Mouse (Mus musculus): ENCODE measurements around the gene Smim8. TPM values are rescaled to one million over a fixed set of nuclear protein-coding genes. Genes with fewer than 3 reads are reported as not detected.

Gene Smim8
- polyA plus RNA-seq, 1 experiment = 13.2 TPM

DNA sequence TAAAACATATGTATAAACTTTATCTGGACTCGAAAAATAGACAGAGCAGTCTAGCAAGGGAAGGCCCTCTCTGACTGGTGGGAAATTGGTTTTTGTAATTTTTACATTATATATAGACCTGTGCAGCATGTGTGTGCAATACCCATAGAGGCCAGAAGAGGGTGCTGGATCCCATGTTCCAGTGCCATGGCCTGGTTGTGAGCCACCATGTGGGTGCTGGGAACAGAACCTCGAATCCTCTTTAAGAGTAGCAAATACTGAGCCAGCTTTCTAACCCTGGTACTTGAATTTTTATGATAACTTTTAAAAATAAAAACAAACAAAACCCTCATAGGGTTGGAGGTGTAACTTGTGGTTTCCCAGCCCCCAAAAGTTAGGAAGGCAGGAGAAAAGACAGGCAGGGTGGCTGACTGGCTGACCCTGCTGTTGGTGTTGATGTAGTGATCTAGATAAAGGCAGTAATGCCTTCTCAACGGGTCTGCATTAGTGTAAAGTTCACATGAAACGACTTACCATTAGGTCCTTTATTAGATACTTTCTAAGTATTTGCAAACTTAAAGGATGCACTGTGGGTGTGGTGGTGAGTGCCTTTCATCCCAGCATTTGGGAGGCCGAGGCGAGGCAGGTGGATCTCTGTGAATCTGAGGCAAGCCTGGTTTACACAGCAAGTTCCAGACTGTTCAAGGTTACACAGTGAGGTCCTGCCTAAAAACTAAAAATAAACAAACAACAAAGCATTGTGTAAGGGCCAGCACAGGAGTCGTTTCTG lies 57.9 kb downstream of the Smim8 start:
- no peak for TF ChIP-seq POLR2A (IDR thresholded peaks at IDR 0.05; ENCODE audit: low read depth, low read length)
- no peak for TF ChIP-seq CTCF (conservative IDR thresholded peaks at IDR 0.05; ENCODE audit: insufficient read depth, insufficient read length, low read depth, low read length)
- H3K4me1 ChIP-seq (ENCODE audit: control insufficient read depth, insufficient read depth, low read length) = no peaks in the 10 kb centered on the region
- no peak overlapping the region for H3K27ac ChIP-seq (ENCODE audit: insufficient read depth, low read depth, low read length)
- H3K36me3 ChIP-seq (ENCODE audit: control insufficient read depth, insufficient read depth, low read length) = no peaks in the 10 kb centered on the region
- WGBS = 92% methylated on average over 7 of the region's 7 CpGs
- H3K4me3 ChIP-seq (ENCODE audit: insufficient read depth, low read depth, low read length) = no peak overlapping the region
- DNase-seq = no peak
- H3K27me3 ChIP-seq (replicated peaks; ENCODE audit: control insufficient read depth, insufficient read depth, low read length) = no peaks in the 10 kb centered on the region

GRCm38 (mm10) chr4:34719421-34719820 lies 58.8 kb downstream of the Smim8 start:
- TF ChIP-seq CTCF (conservative IDR thresholded peaks at IDR 0.05; ENCODE audit: insufficient read depth, insufficient read length, low read depth, low read length) (no peak), POLR2A (IDR thresholded peaks at IDR 0.05; ENCODE audit: low read depth, low read length) (no peak)
- Histone ChIP-seq H3K36me3 (ENCODE audit: control insufficient read depth, insufficient read depth, low read length) (no peaks in the 10 kb centered on the region), H3K27ac (ENCODE audit: insufficient read depth, low read depth, low read length) (no peak overlapping the region), H3K27me3 (replicated peaks; ENCODE audit: control insufficient read depth, insufficient read depth, low read length) (no peaks in the 10 kb centered on the region), H3K4me3 (ENCODE audit: insufficient read depth, low read depth, low read length) (no peak overlapping the region), H3K4me1 (ENCODE audit: control insufficient read depth, insufficient read depth, low read length) (no peaks in the 10 kb centered on the region)
- WGBS = 98% methylated on average over 12 of the region's 12 CpGs
- no peak for DNase-seq

Other genes with a start within 250 kb of the Smim8 start
- 24.6 and 25.6 TPM in 2 replicates for gene Akirin2, start 227.5 kb downstream of the Smim8 start, polyA plus RNA-seq (2012; rRNA removed)
- gene Orc3, start 163.5 kb downstream of the Smim8 start, polyA plus RNA-seq (2012; rRNA removed) = 16.6 and 18.7 TPM in 2 replicates
- gene Rars2, start 163.5 kb downstream of the Smim8 start, polyA plus RNA-seq (2012; rRNA removed) = 17.8 and 21.2 TPM in 2 replicates
- 16.9 and 22.1 TPM in 2 replicates for gene Slc35a1, start 91.0 kb downstream of the Smim8 start, polyA plus RNA-seq (2012; rRNA removed)
- 0.17 and 0.20 TPM in 2 replicates for gene Cfap206, start 48.2 kb downstream of the Smim8 start, polyA plus RNA-seq (2012; rRNA removed)
- not detected in 2 replicates for gene Gm136, start 22.2 kb downstream of the Smim8 start, polyA plus RNA-seq (2012; rRNA removed)
- gene Zfp292, start 104.5 kb upstream of the Smim8 start, polyA plus RNA-seq (2012; rRNA removed) = 1.5 and 1.9 TPM in 2 replicates
- gene Cga, start 115.4 kb upstream of the Smim8 start, polyA plus RNA-seq (2012; rRNA removed) = not detected in 2 replicates